Mouse (Mus musculus): ENCODE results near the gene Zfp423.

Gene Zfp423

GRCm38 (mm10) chr8:87670232-87670631 is 289.2 kb downstream of the Zfp423 start:
- DNase-seq (ENCODE audit: inconsistent age in 2 of 2, low spot score in 1 of 2) = no peak

- DNase-seq (ENCODE audit: inconsistent age in 2 of 2, low spot score in 1 of 2) = no peak
These were observed 290.7 kb downstream of the Zfp423 start for GRCm38 (mm10) chr8:87668736-87669135.

GRCm38 (mm10) chr8:87667914-87668643 is 291.3 kb downstream of the Zfp423 start:
- no peak for DNase-seq (ENCODE audit: inconsistent age in 2 of 2, low spot score in 1 of 2)

GRCm38 (mm10) chr8:87667297-87667696 is 292.1 kb downstream of the Zfp423 start:
- no peak for DNase-seq (ENCODE audit: inconsistent age in 2 of 2, low spot score in 1 of 2)

- DNase-seq (ENCODE audit: inconsistent age in 2 of 2, low spot score in 1 of 2) = no peak
These were observed 294.1 kb downstream of the Zfp423 start for GRCm38 (mm10) chr8:87665337-87665736.

GRCm38 (mm10) chr8:87664217-87664509 is 295.2 kb downstream of the Zfp423 start:
- DNase-seq (ENCODE audit: inconsistent age in 2 of 2, low spot score in 1 of 2) = no peak

- peak; percentile 71 to 94 for DNase-seq (ENCODE audit: inconsistent age in 2 of 2, low spot score in 1 of 2)
These were observed 295.8 kb downstream of the Zfp423 start for GRCm38 (mm10) chr8:87663349-87664216.

GRCm38 (mm10) chr8:87662811-87663341 is 296.5 kb downstream of the Zfp423 start:
- peak in 1 of 2 experiments; percentile 49 for DNase-seq (ENCODE audit: inconsistent age in 2 of 2, low spot score in 1 of 2)

- DNase-seq (ENCODE audit: inconsistent age in 2 of 2, low spot score in 1 of 2) = no peak
These were observed 297.1 kb downstream of the Zfp423 start for GRCm38 (mm10) chr8:87662307-87662771.

GRCm38 (mm10) chr8:87660916-87661910 is 298.2 kb downstream of the Zfp423 start:
- no peak for DNase-seq (ENCODE audit: inconsistent age in 2 of 2, low spot score in 1 of 2)

GRCm38 (mm10) chr8:87660029-87660915 is 299.1 kb downstream of the Zfp423 start:
- no peak for DNase-seq (ENCODE audit: inconsistent age in 2 of 2, low spot score in 1 of 2)

GRCm38 (mm10) chr8:87657488-87657887 is 301.9 kb downstream of the Zfp423 start:
- no peak for DNase-seq (ENCODE audit: inconsistent age in 2 of 2, low spot score in 1 of 2)

- peak; percentile 78 to 86 for DNase-seq (ENCODE audit: inconsistent age in 2 of 2, low spot score in 1 of 2)
These were observed 302.7 kb downstream of the Zfp423 start for GRCm38 (mm10) chr8:87656484-87657230.

- no peak for DNase-seq (ENCODE audit: inconsistent age in 2 of 2, low spot score in 1 of 2)
These were observed 303.4 kb downstream of the Zfp423 start for GRCm38 (mm10) chr8:87655946-87656345.

GRCm38 (mm10) chr8:87647781-87648180 is 311.6 kb downstream of the Zfp423 start:
- no peak for DNase-seq (ENCODE audit: inconsistent age in 2 of 2, low spot score in 1 of 2)

- DNase-seq (ENCODE audit: inconsistent age in 2 of 2, low spot score in 1 of 2) = no peak
These were observed 313.4 kb downstream of the Zfp423 start for GRCm38 (mm10) chr8:87645829-87646483.

GRCm38 (mm10) chr8:87645371-87645770 is 314.0 kb downstream of the Zfp423 start:
- no peak for DNase-seq (ENCODE audit: inconsistent age in 2 of 2, low spot score in 1 of 2)

- peak in 1 of 2 experiments; percentile 69 for DNase-seq (ENCODE audit: inconsistent age in 2 of 2, low spot score in 1 of 2)
These were observed 318.5 kb downstream of the Zfp423 start for GRCm38 (mm10) chr8:87640930-87641329.
